In the genomic region with DNA sequence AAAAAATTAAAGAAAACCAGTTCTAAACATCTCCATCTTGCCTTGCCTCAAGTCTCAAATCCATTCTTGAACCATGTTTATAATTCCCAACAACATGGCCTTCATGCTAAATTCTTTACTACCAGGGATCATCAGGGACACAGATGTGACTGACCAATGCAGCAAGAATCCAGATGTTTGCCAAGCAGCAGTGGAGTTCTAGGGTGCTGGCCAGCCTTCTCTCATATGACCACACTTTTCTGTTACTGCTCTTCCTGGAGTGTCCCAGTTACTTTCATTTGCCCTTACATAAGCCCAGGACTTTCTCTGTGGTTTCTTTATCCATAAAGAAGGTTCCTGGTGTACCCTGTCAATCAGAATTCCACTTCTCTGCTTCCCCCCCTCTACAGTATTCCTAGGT, we compare ENCODE assay signal across 18 mouse cellular contexts.
"Had no signal": no experiment of that assay in that cellular context is flagged by ENCODE, and none has a peak within 500 bp of the region (broad histone marks: within the 10 kb centered on the region; RNA-seq: fewer than 3 reads in every experiment).

No protein-coding gene starts in this region.

- DNase-seq: kidney, adult 18-20 months; kidney, adult 9 months; kidney, postnatal 25 days; layer of hippocampus, adult 9-11 months; liver, embryonic 13.5 days; lung, adult 2 months; lung, postnatal 14 days; lung, postnatal 4 days; retina, postnatal 1 day; right cerebral cortex, postnatal 25 days; thymus, adult 18-20 months had no signal

- H3K36me3 ChIP-seq: limb, embryonic 12.5 days; limb, embryonic 15.5 days; liver, embryonic 13.5 days; midbrain, embryonic 13.5 days; neural tube, embryonic 13.5 days had no signal

- H3K4me1 ChIP-seq: liver, embryonic 13.5 days; neural tube, embryonic 13.5 days had no signal

- H3K4me3 ChIP-seq: layer of hippocampus, adult 2 months; limb, embryonic 12.5 days; limb, embryonic 15.5 days; liver, embryonic 13.5 days; midbrain, embryonic 13.5 days; myocyte; neural tube, embryonic 13.5 days had no signal

- H3K27ac ChIP-seq: kidney, postnatal 0 days; layer of hippocampus, adult 2 months; limb, embryonic 12.5 days; limb, embryonic 15.5 days; liver, embryonic 13.5 days; midbrain, embryonic 13.5 days; neural tube, embryonic 13.5 days had no signal

- H3K9me3 ChIP-seq: limb, embryonic 12.5 days; limb, embryonic 15.5 days; liver, embryonic 13.5 days; midbrain, embryonic 13.5 days; neural tube, embryonic 13.5 days had no signal

- H3K27me3 ChIP-seq: limb, embryonic 15.5 days; liver, embryonic 13.5 days; neural tube, embryonic 13.5 days had no signal
